Comparison of ENCODE assay signal across 8 mouse cellular contexts in the genomic region with DNA sequence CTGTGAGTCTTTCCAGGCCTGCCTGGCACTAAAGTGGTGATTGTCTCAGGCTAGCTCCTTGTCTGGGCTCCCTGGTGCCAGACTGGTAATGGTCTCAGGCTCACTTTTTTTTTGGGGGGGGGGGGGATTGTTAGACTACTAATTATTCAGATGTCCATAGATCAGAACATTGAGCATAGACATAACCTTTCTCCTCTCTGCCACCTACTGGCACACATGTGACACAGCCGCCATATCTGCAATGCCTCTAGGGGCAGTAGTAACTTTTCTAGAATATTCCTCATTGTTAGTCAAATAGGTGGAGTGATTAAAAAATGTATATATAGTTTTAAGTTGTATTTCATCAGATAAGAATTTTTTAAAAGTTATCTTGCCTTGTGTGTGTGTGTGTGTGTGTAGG. TPM values are rescaled to one million over a fixed set of nuclear protein-coding genes. Genes with fewer than 3 reads are reported as not detected.
DNase-seq lines count a peak whose midpoint lies in the region; ATAC-seq and TF ChIP-seq lines count a peak whose summit lies in the region.

No protein-coding gene starts in this region.

- no peak overlapping the region for H3K4me3 ChIP-seq in intestine, postnatal 0 days (ENCODE audit: low read depth, low read length)
- H3K4me3 ChIP-seq in intestine, embryonic 15.5 days (replicated peaks): no peak overlapping the region
- no peak overlapping the region for H3K4me3 ChIP-seq in kidney, postnatal 0 days (replicated peaks; ENCODE audit: low read depth, low read length)
- no peak overlapping the region for H3K4me3 ChIP-seq in myocyte

- ATAC-seq in intestine, postnatal 0 days: no peak
- no peak for ATAC-seq in intestine, embryonic 15.5 days
- no peak for ATAC-seq in Patski
- peak; percentile 89 for ATAC-seq in common myeloid progenitor, adult 5-6 weeks (replicated peaks; ENCODE audit: low read depth, poor library complexity, severe bottlenecking)
- no peak for ATAC-seq in kidney, postnatal 0 days (replicated peaks; ENCODE audit: low FRiP score, low read depth)

- in situ Hi-C loops in Patski (cut with MboI; ENCODE audit: low pct_unique_long_range_greater_than_20kb): loop anchor here (5.0 kb wide), 2 partner anchors 40 to 65 kb away; no protein-coding TSS in a partner anchor

- H3K36me3 ChIP-seq in intestine, postnatal 0 days (ENCODE audit: control insufficient read depth, insufficient read depth): no peaks in the 10 kb centered on the region
- no peaks in the 10 kb centered on the region for H3K36me3 ChIP-seq in intestine, embryonic 15.5 days
- H3K36me3 ChIP-seq in kidney, postnatal 0 days (ENCODE audit: insufficient read depth, low read length): no peaks in the 10 kb centered on the region
- no peaks in the 10 kb centered on the region for H3K36me3 ChIP-seq in myocyte (ENCODE audit: control insufficient read depth, insufficient read depth)

- POLR2A ChIA-PET in Patski (lab: Charles Lee): interaction anchor here (0.6 kb wide), 2 partner anchors 19 to 1660 kb away, joined by 3 to 5 read pairs; no protein-coding TSS in a partner anchor

- no peaks in the 10 kb centered on the region for H3K27me3 ChIP-seq in intestine, postnatal 0 days (replicated peaks; ENCODE audit: control insufficient read depth, insufficient read depth, low read length)
- H3K27me3 ChIP-seq in intestine, embryonic 15.5 days (replicated peaks): no peaks in the 10 kb centered on the region
- H3K27me3 ChIP-seq in Patski (no peaks in the 10 kb centered on the region), myocyte (ENCODE audit: control insufficient read depth, insufficient read depth, insufficient read length) (no peaks in the 10 kb centered on the region)
- H3K27me3 ChIP-seq in kidney, postnatal 0 days (ENCODE audit: insufficient read depth, low read length): no peaks in the 10 kb centered on the region

- H3K4me1 ChIP-seq in intestine, postnatal 0 days (replicated peaks; ENCODE audit: control insufficient read depth, insufficient read depth, low read length): no peaks in the 10 kb centered on the region
- peaks cover 20% of the 10 kb centered on the region for H3K4me1 ChIP-seq in intestine, embryonic 15.5 days (replicated peaks)
- H3K4me1 ChIP-seq in kidney, postnatal 0 days (replicated peaks; ENCODE audit: insufficient read depth, low read length): peaks cover 15% of the 10 kb centered on the region; the same call in 1 of the 2 replicates

- H3K9ac ChIP-seq in intestine, postnatal 0 days (ENCODE audit: low read depth, low read length): no peak overlapping the region
- H3K9ac ChIP-seq in intestine, embryonic 15.5 days: no peak overlapping the region
- H3K9ac ChIP-seq in kidney, postnatal 0 days (ENCODE audit: low read depth, low read length): no peak overlapping the region

- peak; percentile 66 to 69 for DNase-seq in B cell, adult 2 months
- no peak for DNase-seq in Patski (ENCODE audit: low read depth, low spot score)
- peak; percentile 88 for DNase-seq in kidney, postnatal 0 days (ENCODE audit: low spot score)
- no peak for DNase-seq in frontal cortex, postnatal 25 days (ENCODE audit: low spot score in 2 of 2)

- 67% methylated on average over 1 of the region's 1 CpGs for WGBS in intestine, postnatal 0 days
- 67% methylated on average over 1 of the region's 1 CpGs for WGBS in intestine, embryonic 15.5 days
- WGBS in kidney, postnatal 0 days: 85% methylated on average over 1 of the region's 1 CpGs

- peak; percentile 95 for TF ChIP-seq CTCF in intestine, postnatal 0 days (IDR thresholded peaks at IDR 0.05; ENCODE audit: low read depth)
- TF ChIP-seq CTCF in Patski (IDR thresholded peaks at IDR 0.05): peak; percentile 93
- TF ChIP-seq CTCF in kidney, postnatal 0 days (IDR thresholded peaks at IDR 0.05; ENCODE audit: low read depth): peak; percentile 97

- no peak overlapping the region for H3K4me2 ChIP-seq in intestine, postnatal 0 days (replicated peaks; ENCODE audit: low read depth)
- H3K4me2 ChIP-seq in intestine, embryonic 15.5 days (replicated peaks): no peak overlapping the region
- H3K4me2 ChIP-seq in kidney, postnatal 0 days (ENCODE audit: low read length): no peak overlapping the region
- no peak overlapping the region for H3K4me2 ChIP-seq in myocyte (ENCODE audit: low read depth)

- CTCF ChIA-PET in Patski (lab: Charles Lee): interaction anchor here (0.6 to 4.7 kb wide), 11 partner anchors 11 to 68 kb away, joined by 3 to 43 read pairs (median 4); no protein-coding TSS in a partner anchor

- TF ChIP-seq POLR2A in myocyte (IDR thresholded peaks at IDR 0.05; ENCODE audit: insufficient read length, low read depth): no peak

- no peaks in the 10 kb centered on the region for H3K79me2 ChIP-seq in myocyte (ENCODE audit: control insufficient read depth, insufficient read depth)

- H3K27ac ChIP-seq in intestine, postnatal 0 days (ENCODE audit: low read depth, low read length): no peak overlapping the region
- no peak overlapping the region for H3K27ac ChIP-seq in intestine, embryonic 15.5 days
- no peak overlapping the region for H3K27ac ChIP-seq in kidney, postnatal 0 days

- no peaks in the 10 kb centered on the region for H3K9me3 ChIP-seq in intestine, postnatal 0 days (ENCODE audit: control insufficient read depth)
- no peaks in the 10 kb centered on the region for H3K9me3 ChIP-seq in intestine, embryonic 15.5 days
- H3K9me3 ChIP-seq in kidney, postnatal 0 days (replicated peaks; ENCODE audit: low read length): no peaks in the 10 kb centered on the region

- no peak overlapping the region for H3ac ChIP-seq in myocyte (ENCODE audit: control insufficient read depth, insufficient read length)

TF ChIP-seq in myocyte, 11 proteins besides CTCF, POLR2A, EP300 and RAD21:
- TF ChIP-seq USF1 (IDR thresholded peaks at IDR 0.05; ENCODE audit: low read depth) (peak; percentile 29), MYOG (IDR thresholded peaks at IDR 0.05; ENCODE audit: control insufficient read depth in 1 of 3, insufficient read depth in 1 of 3, insufficient read length in 2 of 3, low read depth in 2 of 3) (no peak)

RNA-seq across cellular contexts. Expression of gene Ptpdc1, which starts 53.3 kb away (rescaled TPM):
- polyA plus RNA-seq in intestine, postnatal 0 days (2015; fragmentation: Nextera tagmentation; extraction: Ambion mirVana): 1.9 and 2.5 TPM in 2 replicates
- polyA plus RNA-seq in intestine, embryonic 15.5 days (2015; fragmentation: Nextera tagmentation; extraction: Ambion mirVana): 5.5 and 6.9 TPM in 2 replicates
- polyA plus RNA-seq in Patski (2021) (8.9 TPM), myocyte (2012; fragmentation: generic; extraction: Trizol) (4.4 TPM)
- 3.4 and 4.1 TPM in 2 replicates for total RNA-seq in common myeloid progenitor, adult 5-6 weeks (2017)
- 9.9 and 10.7 TPM in 2 replicates for polyA plus RNA-seq in kidney, postnatal 0 days (2015; fragmentation: Nextera tagmentation; extraction: Ambion mirVana)

RNA-seq across cellular contexts. Expression of gene A830005F24Rik, which starts 58.8 kb away (rescaled TPM):
- polyA plus RNA-seq in intestine, postnatal 0 days (2015; fragmentation: Nextera tagmentation; extraction: Ambion mirVana): not detected in 2 replicates
- polyA plus RNA-seq in intestine, embryonic 15.5 days (2015; fragmentation: Nextera tagmentation; extraction: Ambion mirVana): 0.37 and 0.99 TPM in 2 replicates
- 1.8 TPM for polyA plus RNA-seq in Patski (2021)
- total RNA-seq in common myeloid progenitor, adult 5-6 weeks (2017): 0.73 TPM in 1 of 2 replicates, not detected in the other
- 0.64 and 1.1 TPM in 2 replicates for polyA plus RNA-seq in kidney, postnatal 0 days (2015; fragmentation: Nextera tagmentation; extraction: Ambion mirVana)
- 0.49 TPM for polyA plus RNA-seq in myocyte (2012; fragmentation: generic; extraction: Trizol)

RNA-seq across cellular contexts. Expression of gene Zfp169, which starts 58.9 kb away (rescaled TPM):
- polyA plus RNA-seq in intestine, postnatal 0 days (2015; fragmentation: Nextera tagmentation; extraction: Ambion mirVana): 1.6 and 2.0 TPM in 2 replicates
- polyA plus RNA-seq in intestine, embryonic 15.5 days (2015; fragmentation: Nextera tagmentation; extraction: Ambion mirVana): 3.0 and 3.1 TPM in 2 replicates
- polyA plus RNA-seq in Patski (2021) (5.6 TPM), myocyte (2012; fragmentation: generic; extraction: Trizol) (1.6 TPM)
- 12.7 and 12.8 TPM in 2 replicates for total RNA-seq in common myeloid progenitor, adult 5-6 weeks (2017)
- polyA plus RNA-seq in kidney, postnatal 0 days (2015; fragmentation: Nextera tagmentation; extraction: Ambion mirVana): 2.2 TPM in 2 replicates

Comparison
In these comparisons a context has a peak if more than half of its experiments do, and no peak if none do; other contexts are left out.
1. DNase-seq: peak in B cell, adult 2 months (2 of 2) and kidney, postnatal 0 days (single experiment); none in Patski (single experiment) and frontal cortex, postnatal 25 days (0 of 2).
2. Peak in every context shown above with its lines, with median percentiles within 50 percentile points of each other: CTCF ChIP-seq.